Mouse (Mus musculus): Measurements from ENCODE around the gene Ophn1. TPM values are rescaled to one million over a fixed set of nuclear protein-coding genes. Genes with fewer than 3 reads are reported as not detected.

Gene Ophn1
- 39.7 and 41.6 TPM in 2 replicates for polyA plus RNA-seq (2014; fragmentation: Nextera tagmentation; extraction: Ambion mirVana)

- Histone ChIP-seq H3K4me3 (replicated peaks; ENCODE audit: low read length) (peak within 1 kb of the TSS; percentile 58), H3K4me1 (replicated peaks; ENCODE audit: control insufficient read depth, insufficient read depth, low read length) (peaks cover 11% of the 10 kb centered on the region; the same call in 1 of the 2 replicates), H3K4me2 (replicated peaks) (peak within 1 kb of the TSS; percentile 59), H3K9ac (peak within 1 kb of the TSS; percentile 71), H3K36me3 (replicated peaks; ENCODE audit: control insufficient read depth, insufficient read depth) (no peaks in the 10 kb centered on the region), H3K27ac (peak within 1 kb of the TSS; percentile 85), H3K27me3 (ENCODE audit: control insufficient read depth, insufficient read depth, low read length) (no peaks in the 10 kb centered on the region; the same call in 1 of the 2 replicates), H3K9me3 (ENCODE audit: control insufficient read depth, low read length) (no peaks in the 10 kb centered on the region)
- DNase-seq (ENCODE audit: low spot score) (peak; percentile 66), ATAC-seq (ENCODE audit: low FRiP score) (peak; percentile 96)
- 12% methylated on average over 48 of the region's 48 CpGs for WGBS
These were observed at the start of gene Ophn1 for GRCm38 (mm10) chrX:98890406-98891116. Ophn1 (minus strand) TSS chrX:98891025.

- H3K9ac ChIP-seq, result peak overlapping the region; percentile 70
- DNase-seq (ENCODE audit: low spot score), result peak; percentile 89
- H3K4me1 ChIP-seq (replicated peaks; ENCODE audit: control insufficient read depth, insufficient read depth, low read length), result peaks cover 9% of the 10 kb centered on the region
- peak overlapping the region; percentile 45 for H3K4me3 ChIP-seq (replicated peaks; ENCODE audit: low read length)
- H3K36me3 ChIP-seq (replicated peaks; ENCODE audit: control insufficient read depth, insufficient read depth), result peaks cover 19% of the 10 kb centered on the region
- 18% methylated on average over 57 of the region's 57 CpGs for WGBS
- no peaks in the 10 kb centered on the region for H3K27me3 ChIP-seq (ENCODE audit: control insufficient read depth, insufficient read depth, low read length)
- peak; percentile 81 for ATAC-seq (ENCODE audit: low FRiP score)
- peak overlapping the region; percentile 58 for H3K4me2 ChIP-seq (replicated peaks)
- H3K27ac ChIP-seq, result peak overlapping the region; percentile 92
- H3K9me3 ChIP-seq (ENCODE audit: control insufficient read depth, low read length), result no peaks in the 10 kb centered on the region
These were observed 46.9 kb upstream of the Ophn1 start for GRCm38 (mm10) chrX:98937555-98938294.

GRCm38 (mm10) chrX:98936707-98937554 is 46.1 kb upstream of the Ophn1 start:
- H3K9ac ChIP-seq, result peak overlapping the region; percentile 70
- H3K36me3 ChIP-seq (replicated peaks; ENCODE audit: control insufficient read depth, insufficient read depth), result peaks cover 11% of the 10 kb centered on the region
- H3K27me3 ChIP-seq (ENCODE audit: control insufficient read depth, insufficient read depth, low read length), result no peaks in the 10 kb centered on the region
- DNase-seq (ENCODE audit: low spot score) (peak; percentile 94), ATAC-seq (ENCODE audit: low FRiP score) (peak; percentile 97)
- 16% methylated on average over 65 of the region's 66 CpGs for WGBS
- H3K4me2 ChIP-seq (replicated peaks), result peak overlapping the region; percentile 58
- H3K4me3 ChIP-seq (replicated peaks; ENCODE audit: low read length), result peak overlapping the region; percentile 45
- H3K27ac ChIP-seq, result peak overlapping the region; percentile 92
- no peaks in the 10 kb centered on the region for H3K9me3 ChIP-seq (ENCODE audit: control insufficient read depth, low read length)
- peaks cover 9% of the 10 kb centered on the region for H3K4me1 ChIP-seq (replicated peaks; ENCODE audit: control insufficient read depth, insufficient read depth, low read length)

- Histone ChIP-seq H3K9me3 (ENCODE audit: control insufficient read depth, low read length) (no peaks in the 10 kb centered on the region), H3K36me3 (replicated peaks; ENCODE audit: control insufficient read depth, insufficient read depth) (peaks cover 6% of the 10 kb centered on the region), H3K27ac (peak within 1 kb of the TSS; percentile 92), H3K4me3 (replicated peaks; ENCODE audit: low read length) (peak within 1 kb of the TSS; percentile 45), H3K27me3 (ENCODE audit: control insufficient read depth, insufficient read depth, low read length) (no peaks in the 10 kb centered on the region), H3K4me2 (replicated peaks) (peak within 1 kb of the TSS; percentile 58), H3K4me1 (replicated peaks; ENCODE audit: control insufficient read depth, insufficient read depth, low read length) (peaks cover 9% of the 10 kb centered on the region), H3K9ac (peak within 1 kb of the TSS; percentile 70)
- 78% methylated on average over 3 of the region's 3 CpGs for WGBS
- ATAC-seq (ENCODE audit: low FRiP score) (no peak), DNase-seq (ENCODE audit: low spot score) (no peak)
These were observed 45.3 kb upstream of the Ophn1 start, which contains the start of gene Yipf6 for GRCm38 (mm10) chrX:98936101-98936500. Yipf6 (plus strand) TSS chrX:98936316.

- ATAC-seq (ENCODE audit: low FRiP score), result no peak
- Histone ChIP-seq H3K4me2 (replicated peaks) (no peak overlapping the region), H3K36me3 (replicated peaks; ENCODE audit: control insufficient read depth, insufficient read depth) (no peaks in the 10 kb centered on the region), H3K9ac (no peak overlapping the region), H3K9me3 (ENCODE audit: control insufficient read depth, low read length) (no peaks in the 10 kb centered on the region), H3K27me3 (ENCODE audit: control insufficient read depth, insufficient read depth, low read length) (no peaks in the 10 kb centered on the region), H3K4me1 (replicated peaks; ENCODE audit: control insufficient read depth, insufficient read depth, low read length) (no peaks in the 10 kb centered on the region), H3K4me3 (replicated peaks; ENCODE audit: low read length) (no peak overlapping the region), H3K27ac (no peak overlapping the region)
- 25% methylated on average over 6 of the region's 6 CpGs for WGBS
- DNase-seq (ENCODE audit: low spot score), result peak; percentile 78
These were observed 28.6 kb upstream of the Ophn1 start for GRCm38 (mm10) chrX:98919423-98919822.

- DNase-seq (ENCODE audit: low spot score) (no peak), ATAC-seq (ENCODE audit: low FRiP score) (no peak)
- H3K9ac ChIP-seq, result no peak overlapping the region
- H3K27ac ChIP-seq, result no peak overlapping the region
- 42% methylated on average over 1 of the region's 1 CpGs for WGBS
- no peaks in the 10 kb centered on the region for H3K4me1 ChIP-seq (replicated peaks; ENCODE audit: control insufficient read depth, insufficient read depth, low read length)
- H3K27me3 ChIP-seq (ENCODE audit: control insufficient read depth, insufficient read depth, low read length), result no peaks in the 10 kb centered on the region
- no peak overlapping the region for H3K4me3 ChIP-seq (replicated peaks; ENCODE audit: low read length)
- H3K4me2 ChIP-seq (replicated peaks), result no peak overlapping the region
- no peaks in the 10 kb centered on the region for H3K36me3 ChIP-seq (replicated peaks; ENCODE audit: control insufficient read depth, insufficient read depth)
- no peaks in the 10 kb centered on the region for H3K9me3 ChIP-seq (ENCODE audit: control insufficient read depth, low read length)
These were observed 18.1 kb upstream of the Ophn1 start for GRCm38 (mm10) chrX:98908910-98909309.

GRCm38 (mm10) chrX:98904226-98904625 is 13.4 kb upstream of the Ophn1 start:
- H3K9ac ChIP-seq, result no peak overlapping the region
- 89% methylated on average over 6 of the region's 6 CpGs for WGBS

GRCm38 (mm10) chrX:98898307-98898706 is 7.5 kb upstream of the Ophn1 start:
- 77% methylated on average over 3 of the region's 3 CpGs for WGBS
- Histone ChIP-seq H3K36me3 (replicated peaks; ENCODE audit: control insufficient read depth, insufficient read depth) (no peaks in the 10 kb centered on the region), H3K27me3 (ENCODE audit: control insufficient read depth, insufficient read depth, low read length) (no peaks in the 10 kb centered on the region), H3K27ac (no peak overlapping the region), H3K9ac (no peak overlapping the region), H3K4me3 (replicated peaks; ENCODE audit: low read length) (no peak overlapping the region), H3K9me3 (ENCODE audit: control insufficient read depth, low read length) (no peaks in the 10 kb centered on the region), H3K4me1 (replicated peaks; ENCODE audit: control insufficient read depth, insufficient read depth, low read length) (no peaks in the 10 kb centered on the region), H3K4me2 (replicated peaks) (no peak overlapping the region)
- DNase-seq (ENCODE audit: low spot score), result no peak
- no peak for ATAC-seq (ENCODE audit: low FRiP score)

More at GRCm38 (mm10) chrX:98904226-98904625, 13.4 kb upstream of the Ophn1 start:
- Histone ChIP-seq H3K36me3 (replicated peaks; ENCODE audit: control insufficient read depth, insufficient read depth) (no peaks in the 10 kb centered on the region), H3K27me3 (ENCODE audit: control insufficient read depth, insufficient read depth, low read length) (no peaks in the 10 kb centered on the region), H3K4me2 (replicated peaks) (no peak overlapping the region), H3K4me1 (replicated peaks; ENCODE audit: control insufficient read depth, insufficient read depth, low read length) (no peaks in the 10 kb centered on the region), H3K4me3 (replicated peaks; ENCODE audit: low read length) (no peak overlapping the region), H3K27ac (no peak overlapping the region), H3K9me3 (ENCODE audit: control insufficient read depth, low read length) (no peaks in the 10 kb centered on the region)
- DNase-seq (ENCODE audit: low spot score) (no peak), ATAC-seq (ENCODE audit: low FRiP score) (no peak)

- H3K9ac ChIP-seq, result peak overlapping the region; percentile 71
- peak overlapping the region; percentile 85 for H3K27ac ChIP-seq
- WGBS, result 12% methylated on average over 14 of the region's 14 CpGs
- peak overlapping the region; percentile 59 for H3K4me2 ChIP-seq (replicated peaks)
- H3K27me3 ChIP-seq (ENCODE audit: control insufficient read depth, insufficient read depth, low read length), result no peaks in the 10 kb centered on the region; the same call in 1 of the 2 replicates
- DNase-seq (ENCODE audit: low spot score), result no peak
- peaks cover 11% of the 10 kb centered on the region; the same call in 1 of the 2 replicates for H3K4me1 ChIP-seq (replicated peaks; ENCODE audit: control insufficient read depth, insufficient read depth, low read length)
- no peaks in the 10 kb centered on the region for H3K9me3 ChIP-seq (ENCODE audit: control insufficient read depth, low read length)
- peak overlapping the region; percentile 58 for H3K4me3 ChIP-seq (replicated peaks; ENCODE audit: low read length)
- H3K36me3 ChIP-seq (replicated peaks; ENCODE audit: control insufficient read depth, insufficient read depth), result no peaks in the 10 kb centered on the region
- ATAC-seq (ENCODE audit: low FRiP score), result no peak
These were observed 786 bp downstream of the Ophn1 start for GRCm38 (mm10) chrX:98890072-98890405.

All from hindbrain, embryonic 14.5 days (tissue).